Mouse (Mus musculus) C2C12 (cell line): ENCODE measurements around the gene Tfap2c.

ENCODE experiments used
- CEBPB ChIP-seq: IDR thresholded peaks from one replicate; pipeline ENCODE4 v1.6.1; 2011; ENCODE audit warnings: low read depth, mild to moderate bottlenecking, control low read depth, moderate library complexity
- CTCF ChIP-seq: IDR thresholded peaks from one replicate; pipeline ENCODE4 v1.5.1; 2011; ENCODE audit not compliant: control insufficient read depth, insufficient read depth, insufficient read length
- FOSL1 ChIP-seq: IDR thresholded peaks from one replicate; pipeline ENCODE4 v1.8.0; 2011; ENCODE audit warnings: mild to moderate bottlenecking, low read length; ENCODE audit not compliant: poor library complexity, insufficient read depth, severe bottlenecking
- MAX ChIP-seq: IDR thresholded peaks from one replicate; pipeline ENCODE4 v1.6.1; 2011; ENCODE audit warnings: mild to moderate bottlenecking, control low read depth
- MYOD1 ChIP-seq: IDR thresholded peaks from one replicate; pipeline ENCODE4 v1.6.1; 2011; ENCODE audit warnings: low read depth; ENCODE audit not compliant: control insufficient read depth, insufficient read length
- MYOG ChIP-seq: IDR thresholded peaks from one replicate; pipeline ENCODE4 v1.6.1; 2011; ENCODE audit not compliant: control insufficient read depth, insufficient read length; ENCODE audit errors: extremely low read depth
- USF1 ChIP-seq: IDR thresholded peaks from one replicate; pipeline ENCODE4 v1.6.1; 2011; ENCODE audit warnings: low read depth, mild to moderate bottlenecking, control low read depth, moderate library complexity

- TF ChIP-seq MAX (no peak), MYOG (no peak), CTCF (no peak), USF1 (no peak), CEBPB (no peak), MYOD1 (no peak), FOSL1 (no peak)
Observed at GRCm38 (mm10) chr2:172567835-172568234, 18.4 kb downstream of the Tfap2c start.
